Mouse (Mus musculus) spleen, adult 2 months (tissue): Measurements from ENCODE around the gene D430042O09Rik.

Experiments
- CTCF ChIP-seq: fragments of 200-500 bp; IDR thresholded peaks from 2 replicates; pipeline ENCODE4 v1.5.1; 2011; ENCODE audit warnings: mild to moderate bottlenecking, inconsistent platforms; ENCODE audit not compliant: insufficient read depth, insufficient read length, insufficient replicate concordance; ENCODE audit errors: extremely low read depth
- POLR2A ChIP-seq: fragments of 200-500 bp; IDR thresholded peaks from 2 replicates; pipeline ENCODE4 v1.6.1; 2011; ENCODE audit warnings: low read depth, low read length, inconsistent platforms

- no peak for TF ChIP-seq CTCF
- TF ChIP-seq POLR2A: no peak
Measured at GRCm38 (mm10) chr7:125888373-125888772, 180.7 kb downstream of the D430042O09Rik start.
